Mouse (Mus musculus) liver, adult (tissue): ENCODE data around the gene Ralgds.

Source experiments
- GATA4 ChIP-seq: IDR thresholded peaks from 2 replicates; pipeline ENCODE4 v1.6.1; 2014; ENCODE audit warnings: mild to moderate bottlenecking, low read length; ENCODE audit not compliant: insufficient replicate concordance

Gene Ralgds

DNA sequence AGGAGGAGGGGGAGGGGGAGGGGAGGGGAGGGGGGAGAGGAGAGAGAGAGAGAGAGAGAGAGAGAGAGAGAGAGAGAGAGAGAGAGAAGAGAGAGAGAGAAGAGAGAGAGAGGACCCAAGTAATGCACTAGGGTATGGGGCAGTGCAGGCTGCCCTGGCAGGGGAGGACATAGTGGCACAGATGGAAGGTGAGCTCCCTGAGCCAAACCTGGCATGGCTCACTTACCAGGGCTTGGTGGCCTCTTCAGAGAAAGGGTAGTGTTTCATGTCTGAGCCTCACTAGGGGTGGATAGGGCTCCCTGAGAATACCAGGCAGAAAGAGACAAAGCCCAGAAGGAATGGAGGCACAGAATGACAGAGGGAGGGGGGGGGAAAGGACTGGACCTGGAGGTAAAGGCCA lies 50.9 kb downstream of the Ralgds start:
- no peak for TF ChIP-seq GATA4

- no peak for TF ChIP-seq GATA4
These were observed 51.5 kb downstream of the Ralgds start for GRCm38 (mm10) chr2:28564380-28564779.

- TF ChIP-seq GATA4 = no peak
These were observed 53.6 kb downstream of the Ralgds start for GRCm38 (mm10) chr2:28566545-28566944.

- TF ChIP-seq GATA4 = no peak
These were observed 57.0 kb downstream of the Ralgds start for GRCm38 (mm10) chr2:28569903-28570302.

GRCm38 (mm10) chr2:28575341-28575740 lies 62.4 kb downstream of the Ralgds start:
- no peak for TF ChIP-seq GATA4

GRCm38 (mm10) chr2:28576815-28577214 lies 63.9 kb downstream of the Ralgds start:
- TF ChIP-seq GATA4 = no peak

DNA sequence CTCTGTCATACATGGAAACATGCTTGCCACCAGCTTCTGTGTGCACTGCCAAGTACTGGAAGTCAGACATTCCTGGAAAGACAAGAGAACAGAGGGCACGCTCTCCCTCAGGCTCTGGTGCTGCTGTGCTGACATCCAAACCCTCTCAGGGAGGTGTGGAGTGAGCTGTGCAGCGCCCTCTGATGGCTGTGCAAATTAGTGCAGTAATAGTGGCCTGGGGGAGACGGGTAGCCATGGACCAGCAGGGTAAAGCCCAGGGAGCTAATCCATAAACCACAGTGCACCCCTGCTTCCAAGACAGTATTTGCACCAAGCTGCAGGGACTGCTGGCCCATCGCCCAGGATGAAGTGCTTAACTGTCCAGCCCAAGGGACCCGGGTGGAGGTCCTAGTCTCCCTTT lies 65.1 kb downstream of the Ralgds start:
- TF ChIP-seq GATA4 = no peak

- TF ChIP-seq GATA4 = peak; percentile 36; the same call in 1 of the 2 replicates
These were observed 69.9 kb downstream of the Ralgds start for GRCm38 (mm10) chr2:28582647-28583353.

- TF ChIP-seq GATA4 = no peak
These were observed 70.7 kb downstream of the Ralgds start, which contains the start of gene Gtf3c5 for GRCm38 (mm10) chr2:28583651-28584050. Gene Gtf3c5, minus strand, starts transcription at chr2:28583751.

GRCm38 (mm10) chr2:28585043-28585571 lies 72.2 kb downstream of the Ralgds start:
- no peak for TF ChIP-seq GATA4

DNA sequence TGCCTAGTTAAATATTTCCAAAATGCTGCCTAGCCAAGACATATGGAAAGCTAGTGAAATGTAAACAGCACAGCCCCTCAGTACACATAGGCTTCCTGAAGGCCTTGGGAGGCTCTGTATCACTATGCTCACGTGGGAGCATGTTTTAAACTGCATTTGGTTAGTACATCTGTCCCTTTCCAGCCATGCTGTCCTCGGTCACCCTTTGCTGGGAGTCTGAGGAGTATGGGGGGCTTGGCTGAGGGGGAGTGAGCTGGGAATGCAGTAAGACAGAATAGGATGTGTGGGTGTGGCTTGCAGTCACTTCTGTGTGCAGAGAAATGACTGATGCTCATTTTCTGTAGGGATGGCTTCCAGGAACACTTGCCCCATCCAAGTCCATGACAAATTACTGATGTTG lies 72.8 kb downstream of the Ralgds start:
- TF ChIP-seq GATA4 = no peak

DNA sequence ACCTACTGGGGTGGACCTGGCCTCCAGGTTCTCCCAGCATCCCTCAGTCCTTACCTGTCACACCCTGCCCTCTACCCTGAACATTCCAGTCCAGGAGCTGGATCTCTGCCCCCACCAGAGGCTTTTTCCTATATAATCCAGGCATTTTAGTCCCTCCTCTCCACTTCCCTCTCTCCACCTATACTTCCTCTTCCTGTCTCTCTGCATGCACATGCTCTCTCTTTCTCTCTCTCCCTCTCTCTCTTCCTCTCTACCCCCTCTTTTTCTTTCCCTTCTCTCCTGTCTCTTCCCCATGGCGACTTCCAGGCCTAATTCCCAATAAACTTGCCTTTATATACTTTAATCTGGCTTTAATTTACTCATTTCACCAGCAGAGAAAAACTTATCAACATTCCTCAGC lies 75.6 kb downstream of the Ralgds start:
- no peak for TF ChIP-seq GATA4

DNA sequence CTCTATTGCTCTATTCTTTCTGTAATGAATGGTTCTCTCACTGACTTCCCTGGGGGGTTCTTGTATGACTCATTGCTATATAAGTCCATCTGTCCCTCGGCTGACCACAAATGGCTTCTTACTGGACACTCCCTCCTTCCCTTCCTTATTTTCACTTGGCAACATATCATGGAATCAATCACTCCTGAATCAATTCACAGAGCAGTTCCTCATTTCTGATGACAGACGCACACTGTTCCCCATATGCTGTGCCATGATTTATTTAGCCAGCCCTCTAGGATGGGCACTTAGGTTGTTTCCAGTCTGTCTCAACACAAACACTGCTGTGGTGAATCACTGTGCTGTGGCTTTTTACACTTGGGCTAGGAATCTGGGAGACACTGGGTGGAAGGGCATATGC lies 78.6 kb downstream of the Ralgds start:
- no peak for TF ChIP-seq GATA4

DNA sequence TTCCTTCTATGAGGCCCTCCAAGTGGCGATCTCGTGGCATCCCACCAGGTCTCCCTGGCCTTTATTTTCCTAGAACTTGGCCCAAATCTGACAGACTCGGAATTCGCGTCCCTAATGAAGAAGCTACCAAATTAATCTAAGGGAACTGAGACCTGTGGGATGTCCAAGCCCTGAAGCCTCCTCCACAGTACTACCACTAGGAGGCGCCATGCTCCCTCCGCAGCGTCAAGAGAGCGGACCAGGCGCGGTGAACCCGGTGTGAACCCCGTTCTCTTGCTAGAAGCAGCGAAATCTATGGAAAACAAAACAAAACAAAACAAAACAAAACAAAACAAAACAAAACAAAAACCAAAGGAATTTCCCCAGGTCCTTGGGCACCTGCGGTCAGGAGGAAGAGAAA lies 79.9 kb downstream of the Ralgds start:
- no peak for TF ChIP-seq GATA4

DNA sequence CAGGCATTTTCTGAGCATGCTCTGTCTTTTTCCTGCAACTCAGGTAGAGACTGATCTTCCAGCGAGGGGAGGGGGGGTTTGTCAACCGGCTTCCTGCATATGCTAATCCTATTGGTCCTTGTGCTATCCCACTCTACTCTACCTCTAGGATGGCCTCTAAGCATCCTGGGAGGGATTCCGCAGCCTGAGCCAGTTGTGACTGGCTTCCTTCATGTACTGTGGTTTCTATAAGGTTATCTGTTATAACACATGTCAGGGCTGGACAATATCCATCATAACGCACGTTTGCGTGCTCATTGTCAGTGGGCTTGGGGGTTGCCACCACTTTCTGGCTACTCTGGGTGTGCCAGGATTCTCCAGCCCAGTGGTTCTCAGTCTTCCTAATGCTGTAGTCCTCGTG lies 83.1 kb downstream of the Ralgds start:
- no peak for TF ChIP-seq GATA4

GRCm38 (mm10) chr2:28596998-28597397 lies 84.1 kb downstream of the Ralgds start:
- no peak for TF ChIP-seq GATA4
